21 mouse cellular contexts compared by ENCODE assay signal in genomic region chr3:11034995-11035769, GRCm38 (mm10).
DNase-seq lines count a peak whose midpoint lies in the region; ATAC-seq lines count a peak whose summit lies in the region.
"Had no signal": no experiment of that assay in that cellular context is flagged by ENCODE, and none has a peak within 500 bp of the region (broad histone marks: within the 10 kb centered on the region; RNA-seq: fewer than 3 reads in every experiment).

No protein-coding gene starts in this region.

- H3K27me3 ChIP-seq in midbrain, embryonic 14.5 days (ENCODE audit: control insufficient read depth, insufficient read depth, low read length) = no peaks in the 10 kb centered on the region
- H3K27me3 ChIP-seq in midbrain, embryonic 10.5 days (ENCODE audit: low read depth, poor library complexity, severe bottlenecking) = no peaks in the 10 kb centered on the region
- H3K27me3 ChIP-seq in hindbrain, embryonic 10.5 days (ENCODE audit: insufficient read depth, poor library complexity, severe bottlenecking) = no peaks in the 10 kb centered on the region
- H3K27me3 ChIP-seq: CH12.LX; forebrain, embryonic 13.5 days; heart, embryonic 13.5 days; hindbrain, embryonic 13.5 days had no signal

- ATAC-seq in midbrain, embryonic 14.5 days (ENCODE audit: low FRiP score, low TSS enrichment) = no peak
- peak; percentile 93 to 96 for ATAC-seq in hematopoietic stem cell, adult 5-6 weeks (replicated peaks in 1 of 2; ENCODE audit: insufficient read depth in 1 of 2, low FRiP score in 2 of 2, low TSS enrichment in 1 of 2, low read depth in 1 of 2, poor library complexity in 2 of 2, severe bottlenecking in 2 of 2)
- ATAC-seq: forebrain, embryonic 13.5 days; forebrain, postnatal 0 days; hindbrain, postnatal 0 days had no signal

- H3K4me3 ChIP-seq in midbrain, embryonic 14.5 days (replicated peaks; ENCODE audit: low read depth, low read length) = no peak overlapping the region
- no peak overlapping the region for H3K4me3 ChIP-seq in midbrain, embryonic 10.5 days
- H3K4me3 ChIP-seq in hindbrain, embryonic 10.5 days = no peak overlapping the region
- H3K4me3 ChIP-seq: embryonic facial prominence, embryonic 10.5 days; forebrain, embryonic 13.5 days; heart, embryonic 13.5 days; hindbrain, embryonic 13.5 days had no signal

- DNase-seq in midbrain, embryonic 14.5 days = peak; percentile 39
- DNase-seq in midbrain, embryonic 10.5 days (ENCODE audit: low spot score) = no peak
- peak; percentile 2 for DNase-seq in MEL-GATA-1-ER (ENCODE audit: extremely low read depth, low read depth)
- no peak for DNase-seq in kidney, postnatal 10 days
- DNase-seq in frontal cortex, postnatal 14 days (ENCODE audit: low spot score in 2 of 2) = no peak
- DNase-seq in hindbrain, embryonic 10.5 days (ENCODE audit: low spot score) = no peak
- DNase-seq: adrenal gland, postnatal 10 days; cerebellum, adult 18-20 months; cerebellum, adult 9-11 months; cerebellum, postnatal 36 days; forebrain, postnatal 0 days; gastrocnemius, postnatal 36 days; heart, adult 11 months; heart, postnatal 36 days had no signal

- no peaks in the 10 kb centered on the region for H3K4me1 ChIP-seq in midbrain, embryonic 14.5 days (ENCODE audit: control insufficient read depth, insufficient read depth, low read length)
- no peaks in the 10 kb centered on the region for H3K4me1 ChIP-seq in midbrain, embryonic 10.5 days
- no peaks in the 10 kb centered on the region for H3K4me1 ChIP-seq in hindbrain, embryonic 10.5 days (replicated peaks)
- H3K4me1 ChIP-seq: embryonic facial prominence, embryonic 10.5 days; forebrain, embryonic 13.5 days; heart, embryonic 13.5 days; hindbrain, embryonic 13.5 days had no signal

- no peak overlapping the region for H3K4me2 ChIP-seq in midbrain, embryonic 14.5 days (ENCODE audit: low read length)
- H3K4me2 ChIP-seq: forebrain, embryonic 13.5 days; heart, embryonic 13.5 days; hindbrain, embryonic 13.5 days had no signal

- no peaks in the 10 kb centered on the region for H3K9me3 ChIP-seq in midbrain, embryonic 14.5 days (ENCODE audit: control insufficient read depth, low read length)
- no peaks in the 10 kb centered on the region for H3K9me3 ChIP-seq in midbrain, embryonic 10.5 days (replicated peaks)
- H3K9me3 ChIP-seq in hindbrain, embryonic 10.5 days = no peaks in the 10 kb centered on the region
- H3K9me3 ChIP-seq: embryonic facial prominence, embryonic 10.5 days; forebrain, embryonic 13.5 days; heart, embryonic 13.5 days; hindbrain, embryonic 13.5 days had no signal

- no peak overlapping the region for H3K9ac ChIP-seq in midbrain, embryonic 14.5 days (replicated peaks; ENCODE audit: low read length)
- H3K9ac ChIP-seq: forebrain, embryonic 13.5 days; forebrain, postnatal 0 days; heart, embryonic 13.5 days; hindbrain, embryonic 13.5 days had no signal

- H3K36me3 ChIP-seq in midbrain, embryonic 14.5 days (ENCODE audit: control insufficient read depth, insufficient read depth, low read length) = no peaks in the 10 kb centered on the region
- H3K36me3 ChIP-seq in midbrain, embryonic 10.5 days = no peaks in the 10 kb centered on the region
- H3K36me3 ChIP-seq in hindbrain, embryonic 10.5 days = no peaks in the 10 kb centered on the region
- H3K36me3 ChIP-seq: embryonic facial prominence, embryonic 10.5 days; heart, embryonic 13.5 days; hindbrain, embryonic 13.5 days had no signal

- WGBS in midbrain, embryonic 14.5 days = 70% methylated on average over 7 of the region's 7 CpGs
- WGBS in midbrain, embryonic 10.5 days = 89% methylated on average over 7 of the region's 7 CpGs
- WGBS in hindbrain, embryonic 10.5 days = 86% methylated on average over 7 of the region's 7 CpGs

- H3K27ac ChIP-seq in midbrain, embryonic 14.5 days (replicated peaks; ENCODE audit: low read depth, low read length) = no peak overlapping the region
- no peak overlapping the region for H3K27ac ChIP-seq in midbrain, embryonic 10.5 days (replicated peaks)
- H3K27ac ChIP-seq in hindbrain, embryonic 10.5 days = no peak overlapping the region
- H3K27ac ChIP-seq: embryonic facial prominence, embryonic 10.5 days; forebrain, embryonic 13.5 days; heart, embryonic 13.5 days; hindbrain, embryonic 13.5 days; hindbrain, postnatal 0 days had no signal

Comparison
In these comparisons a context has a peak if more than half of its experiments do, and no peak if none do; other contexts are left out.
1. DNase-seq: peak in midbrain, embryonic 14.5 days (single experiment) and MEL-GATA-1-ER (single experiment); none in midbrain, embryonic 10.5 days (single experiment), kidney, postnatal 10 days (single experiment), frontal cortex, postnatal 14 days (0 of 2) and hindbrain, embryonic 10.5 days (single experiment).